ENCODE assay signal across 16 mouse cellular contexts in the genomic region with DNA sequence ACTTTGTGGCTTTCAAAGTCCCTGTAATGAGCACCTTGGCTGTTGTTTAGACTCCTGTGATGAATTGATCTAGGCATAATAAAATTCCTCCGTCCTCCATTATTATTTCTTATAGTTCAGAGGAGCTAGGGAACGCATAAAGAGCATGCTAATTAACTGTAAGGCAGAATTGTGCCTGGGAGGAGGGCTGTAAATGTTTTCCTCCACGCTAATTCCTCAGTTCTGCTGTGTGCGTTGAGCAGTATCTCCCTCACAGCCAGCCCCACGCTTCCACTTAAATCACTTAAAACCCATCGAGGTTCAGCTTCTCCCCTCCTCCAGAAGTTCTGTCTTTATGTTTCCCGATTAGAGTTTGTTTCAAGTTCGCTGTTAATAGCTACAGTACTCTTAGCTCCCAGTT.
"Had no signal": no experiment of that assay in that cellular context is flagged by ENCODE, and none has a peak within 500 bp of the region (broad histone marks: within the 10 kb centered on the region; RNA-seq: fewer than 3 reads in every experiment).

No protein-coding gene starts in this region.

- ATAC-seq: midbrain, embryonic 13.5 days; midbrain, embryonic 15.5 days had no signal

- H3K4me2 ChIP-seq: lung, embryonic 14.5 days; midbrain, embryonic 11.5 days; midbrain, embryonic 13.5 days; midbrain, embryonic 15.5 days; neural tube, embryonic 13.5 days; stomach, embryonic 15.5 days had no signal

- H3K36me3 ChIP-seq: midbrain, embryonic 13.5 days; midbrain, embryonic 15.5 days; neural tube, embryonic 13.5 days; stomach, embryonic 15.5 days had no signal

- H3K9ac ChIP-seq: lung, embryonic 14.5 days; midbrain, embryonic 13.5 days; midbrain, embryonic 15.5 days; neural tube, embryonic 13.5 days; stomach, embryonic 15.5 days had no signal

- H3K4me3 ChIP-seq: megakaryocyte, embryonic 14.5 days; midbrain, embryonic 13.5 days; midbrain, embryonic 15.5 days; neural tube, embryonic 13.5 days; stomach, embryonic 15.5 days had no signal

- DNase-seq: lung, adult 18-20 months; lung, embryonic 14.5 days; lung, postnatal 10 days; lung, postnatal 36 days; right cerebral cortex, postnatal 14 days; thymus, adult 2 months; thymus, postnatal 25 days; thymus, postnatal 4 days had no signal

- H3K9me3 ChIP-seq: midbrain, embryonic 13.5 days; midbrain, embryonic 15.5 days; neural tube, embryonic 13.5 days; stomach, embryonic 15.5 days had no signal

- H3K27me3 ChIP-seq: megakaryocyte, embryonic 14.5 days; midbrain, embryonic 13.5 days; midbrain, embryonic 15.5 days; neural tube, embryonic 13.5 days; stomach, embryonic 15.5 days had no signal

- H3K4me1 ChIP-seq: megakaryocyte, embryonic 14.5 days; midbrain, embryonic 13.5 days; midbrain, embryonic 15.5 days; neural tube, embryonic 13.5 days; stomach, embryonic 15.5 days had no signal

- H3K27ac ChIP-seq: macrophage; midbrain, embryonic 13.5 days; midbrain, embryonic 15.5 days; neural tube, embryonic 13.5 days; stomach, embryonic 15.5 days; stomach, postnatal 0 days had no signal
